Mouse (Mus musculus) kidney, postnatal 25 days (tissue): ENCODE measurements around the gene 2510009E07Rik.
A peak's percentile ranks its signal among the peaks of the same experiment; 100 is the strongest.

Source experiments
- DNase-seq, 2 experiments: peaks; one replicate each; pipeline ENCODE4 v3.0.0; 2021; ENCODE audit warnings: mixed read lengths in 2 of 2

Gene 2510009E07Rik

GRCm38 (mm10) chr16:21694463-21695241 is at the start of gene 2510009E07Rik:
TSS of gene 2510009E07Rik (minus strand) at chr16:21694665.
- DNase-seq: peak; percentile 89 to 94

DNA sequence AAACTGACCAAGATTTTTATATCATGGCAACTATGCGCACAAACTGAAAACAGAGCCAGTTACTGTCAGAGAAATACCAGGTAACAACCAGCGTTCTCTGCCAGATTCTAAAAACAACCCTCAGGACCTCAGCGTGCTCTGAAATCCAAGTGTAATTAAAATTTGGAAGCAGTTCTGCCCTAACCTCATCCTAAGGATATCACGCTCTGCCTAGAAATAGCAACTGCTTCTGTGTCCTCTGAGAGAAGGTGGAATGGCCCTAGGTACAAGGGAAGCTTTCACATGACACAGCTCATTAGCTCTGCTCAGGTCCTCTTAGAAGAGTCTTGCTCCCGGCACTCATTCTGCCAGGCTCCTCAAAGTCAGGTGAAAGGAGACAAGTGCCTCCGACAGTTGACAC is 48.9 kb upstream of the 2510009E07Rik start:
- no peak for DNase-seq

- no peak for DNase-seq
Observed at GRCm38 (mm10) chr16:21742898-21743297, 48.4 kb upstream of the 2510009E07Rik start.

GRCm38 (mm10) chr16:21742191-21742870 is 47.9 kb upstream of the 2510009E07Rik start:
- no peak for DNase-seq

- DNase-seq: no peak
Observed at GRCm38 (mm10) chr16:21741542-21741941, 47.1 kb upstream of the 2510009E07Rik start.

GRCm38 (mm10) chr16:21735638-21736037 is 41.2 kb upstream of the 2510009E07Rik start:
- no peak for DNase-seq

GRCm38 (mm10) chr16:21727897-21728364 is 33.5 kb upstream of the 2510009E07Rik start:
- peak; percentile 59 to 86 for DNase-seq

- no peak for DNase-seq
Observed at GRCm38 (mm10) chr16:21727421-21727820, 33.0 kb upstream of the 2510009E07Rik start.

DNA sequence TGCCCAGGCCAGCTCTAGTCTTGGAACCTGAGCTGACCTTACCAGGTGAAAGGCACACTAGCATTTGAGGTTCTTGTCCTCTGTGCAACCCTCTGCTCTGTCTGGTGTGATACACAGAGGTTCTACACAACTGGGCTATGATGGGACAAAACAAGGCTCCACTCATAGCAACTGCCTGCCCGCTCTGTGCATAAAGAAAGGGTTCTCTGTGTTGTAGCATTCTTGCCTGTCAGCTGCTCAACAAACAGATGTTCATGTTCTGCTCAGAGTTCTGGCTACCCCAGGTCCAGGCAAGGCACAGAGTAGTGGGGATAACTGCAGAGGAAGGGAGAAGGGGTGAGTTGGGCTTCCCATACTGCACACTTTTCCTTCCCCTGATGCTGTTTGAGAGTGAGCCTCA is 29.8 kb upstream of the 2510009E07Rik start:
- DNase-seq: no peak

GRCm38 (mm10) chr16:21719770-21720169 is 25.3 kb upstream of the 2510009E07Rik start:
- DNase-seq: no peak

GRCm38 (mm10) chr16:21714516-21714915 is 20.1 kb upstream of the 2510009E07Rik start:
- no peak for DNase-seq

DNA sequence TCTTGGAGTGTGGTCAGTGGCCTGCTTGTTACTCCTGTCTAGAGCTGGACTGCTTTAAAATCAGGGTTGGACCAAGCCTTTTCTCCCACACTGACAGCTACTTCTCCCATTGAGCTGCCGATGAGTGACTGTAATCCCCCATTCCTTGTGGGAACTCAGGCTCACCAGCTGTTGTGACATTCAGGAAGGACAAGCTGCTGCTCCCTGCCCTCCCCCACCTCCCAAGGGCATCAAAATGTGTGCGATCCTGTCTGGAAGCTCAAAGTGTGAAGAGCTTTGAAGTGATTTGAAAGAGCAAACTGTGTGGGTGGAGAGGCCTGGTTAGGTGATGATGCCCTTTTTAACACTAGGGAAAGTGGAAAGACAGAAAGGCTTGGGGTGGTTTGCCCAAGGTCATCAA is 15.9 kb upstream of the 2510009E07Rik start:
- DNase-seq: no peak

DNA sequence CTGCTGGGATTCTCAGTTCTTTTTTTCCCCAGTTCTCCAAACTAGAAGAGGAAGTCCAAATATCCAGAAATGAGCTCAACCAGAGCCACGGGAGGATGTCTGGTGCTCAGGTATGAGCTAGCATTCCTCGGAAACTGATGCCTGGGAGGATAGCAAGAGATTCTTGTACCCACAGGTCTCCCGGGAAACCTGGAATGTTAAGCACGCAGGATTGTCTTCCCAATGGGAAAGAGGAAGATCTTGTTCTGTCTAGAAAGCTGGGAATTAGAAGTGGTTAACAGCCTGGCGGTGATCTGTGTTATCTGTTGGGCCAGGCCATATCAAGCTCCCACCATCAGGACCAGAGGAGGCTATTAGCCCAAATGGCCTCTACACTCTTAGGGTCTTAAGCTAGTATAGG is 10.2 kb upstream of the 2510009E07Rik start:
- DNase-seq: no peak

DNA sequence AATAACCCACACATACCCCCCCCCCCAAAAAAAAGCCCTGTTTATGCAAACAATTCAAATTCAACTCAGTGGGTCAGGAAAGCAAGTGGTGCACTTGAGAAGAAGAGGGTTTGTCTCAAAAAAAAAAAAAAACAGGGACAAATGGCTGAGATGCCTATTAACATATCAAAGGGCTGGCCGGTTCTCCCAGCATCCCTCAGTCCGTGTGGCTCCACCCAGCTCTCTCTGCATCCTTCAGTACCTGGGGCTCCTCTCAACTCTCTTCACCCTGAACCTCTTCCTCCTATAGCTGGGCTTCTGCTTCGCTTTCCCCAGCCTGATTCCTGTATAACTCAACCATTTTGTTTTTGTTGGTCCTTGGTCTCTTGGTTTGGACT is 7.8 kb upstream of the 2510009E07Rik start:
- no peak for DNase-seq

DNA sequence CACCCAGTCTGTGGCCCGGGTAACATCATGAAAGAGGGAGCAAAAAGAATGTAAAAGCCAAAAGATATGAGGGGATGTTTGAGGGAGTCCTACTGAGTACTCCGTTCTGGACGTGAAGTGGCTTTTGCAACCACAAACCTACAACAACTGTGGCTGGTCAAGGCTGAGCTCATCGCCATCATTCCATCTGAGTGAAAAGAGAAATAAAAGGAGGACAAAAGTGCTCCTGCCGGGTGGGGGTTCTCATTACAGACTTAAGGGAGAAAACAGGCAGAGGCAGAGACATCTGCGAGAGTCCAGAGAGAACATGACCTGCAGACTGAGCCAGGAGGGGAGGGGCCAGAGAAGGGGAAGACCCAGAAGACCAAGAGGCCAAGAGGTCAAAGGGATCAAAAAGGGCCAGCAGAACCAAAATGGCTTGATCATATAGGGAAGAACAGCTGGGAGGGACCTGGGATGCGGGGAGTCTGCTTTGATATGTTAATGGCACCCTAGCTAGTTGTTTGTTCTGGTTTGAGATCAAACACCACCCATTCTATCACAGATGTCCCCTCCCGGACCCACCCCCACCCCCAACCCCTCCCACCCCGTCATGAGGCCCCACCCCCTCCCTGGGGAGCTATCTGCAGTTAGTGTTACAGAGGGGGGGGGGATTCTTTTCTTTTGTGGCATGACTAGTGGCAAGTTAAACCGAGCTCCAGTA is 7.3 kb upstream of the 2510009E07Rik start:
- no peak for DNase-seq

GRCm38 (mm10) chr16:21698136-21698535 is 3.7 kb upstream of the 2510009E07Rik start:
- no peak for DNase-seq

- DNase-seq: no peak
Observed at GRCm38 (mm10) chr16:21696946-21697345, 2.5 kb upstream of the 2510009E07Rik start.

DNA sequence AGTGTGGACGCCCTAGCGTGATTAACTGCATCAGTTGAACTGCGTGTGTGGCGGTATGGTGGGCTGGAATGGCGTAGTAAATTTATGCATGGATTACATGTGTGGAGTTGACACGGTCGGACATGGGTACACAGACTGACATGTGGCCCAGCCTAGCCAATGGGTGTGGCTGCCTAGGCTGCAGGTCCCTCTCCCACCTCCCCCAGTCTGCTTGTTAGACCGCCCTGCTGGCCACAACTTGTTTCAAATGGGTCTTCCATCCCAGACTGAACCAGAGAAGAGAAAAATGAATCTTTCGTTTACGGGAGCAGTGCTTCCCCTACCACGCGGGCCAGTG is 745 bp upstream of the 2510009E07Rik start:
- DNase-seq: peak; percentile 18 to 63

DNA sequence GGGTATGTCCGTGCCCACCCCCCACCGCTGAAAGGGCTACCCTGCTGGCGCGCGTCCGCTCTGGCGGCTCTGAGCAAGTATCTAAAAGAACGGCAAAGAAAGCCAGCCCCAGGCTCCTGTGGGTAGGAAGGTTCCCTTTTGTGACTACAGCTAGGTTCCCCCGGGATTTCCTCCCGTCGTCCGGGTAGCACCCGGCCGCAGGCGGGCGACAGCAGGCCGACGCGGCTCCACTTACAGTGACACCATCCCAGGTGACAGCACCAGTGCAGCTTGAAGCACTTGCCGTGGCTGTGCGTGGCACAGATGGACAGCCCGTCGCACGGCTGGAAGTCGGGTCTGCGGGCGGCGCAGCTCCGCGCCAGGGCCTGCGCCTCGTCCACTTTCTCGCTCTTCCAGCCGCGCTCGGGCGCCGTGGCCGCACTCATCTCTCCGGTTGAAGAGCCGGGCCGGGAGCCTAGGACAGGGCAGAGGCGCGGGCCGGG is 443 bp downstream of the 2510009E07Rik start:
- DNase-seq: peak; percentile 55 to 72

DNA sequence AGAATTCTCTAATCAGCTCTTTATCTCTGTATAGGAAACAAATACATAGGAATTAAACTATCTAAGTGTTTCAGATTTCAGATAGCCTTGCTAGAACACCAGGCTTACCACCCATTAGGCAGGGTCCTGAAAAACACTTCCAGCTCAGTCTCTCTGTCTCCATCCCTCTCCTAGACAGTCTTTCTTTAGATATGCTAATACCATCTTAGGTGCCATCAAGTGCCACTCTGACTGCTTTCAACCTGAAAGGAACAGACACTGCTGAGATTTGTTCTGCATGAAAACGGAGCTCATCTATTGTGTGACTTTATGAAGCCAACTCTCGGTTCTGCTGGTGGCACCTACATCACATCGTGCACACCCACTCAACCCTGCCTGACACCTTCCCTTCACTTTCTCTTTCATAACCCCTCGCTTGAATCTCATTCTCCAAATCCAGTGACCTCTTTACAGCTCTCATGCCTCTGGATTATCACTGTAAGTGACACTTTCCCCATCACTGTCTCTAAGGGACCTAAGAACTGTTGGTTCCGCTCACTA is 4.2 kb downstream of the 2510009E07Rik start:
- DNase-seq: no peak

DNA sequence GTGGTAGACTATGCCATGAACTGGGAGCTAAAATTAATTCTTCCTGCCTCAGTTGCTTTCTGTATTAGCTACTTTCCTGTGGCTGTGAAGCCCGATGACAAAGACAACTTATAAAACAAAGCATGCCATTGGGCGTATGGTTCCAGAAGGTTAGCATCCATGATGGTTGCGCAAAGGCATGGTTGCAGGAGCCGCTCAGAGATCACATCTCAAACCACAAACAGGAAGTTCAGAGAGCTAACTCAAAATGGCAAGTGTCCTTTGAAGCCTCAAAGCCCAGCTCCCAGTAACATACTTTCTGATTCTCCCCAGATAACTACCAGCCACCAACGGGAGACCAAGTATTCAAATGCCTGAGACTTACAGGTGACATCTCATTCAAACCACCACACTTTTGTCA is 5.3 kb downstream of the 2510009E07Rik start:
- DNase-seq: no peak

DNA sequence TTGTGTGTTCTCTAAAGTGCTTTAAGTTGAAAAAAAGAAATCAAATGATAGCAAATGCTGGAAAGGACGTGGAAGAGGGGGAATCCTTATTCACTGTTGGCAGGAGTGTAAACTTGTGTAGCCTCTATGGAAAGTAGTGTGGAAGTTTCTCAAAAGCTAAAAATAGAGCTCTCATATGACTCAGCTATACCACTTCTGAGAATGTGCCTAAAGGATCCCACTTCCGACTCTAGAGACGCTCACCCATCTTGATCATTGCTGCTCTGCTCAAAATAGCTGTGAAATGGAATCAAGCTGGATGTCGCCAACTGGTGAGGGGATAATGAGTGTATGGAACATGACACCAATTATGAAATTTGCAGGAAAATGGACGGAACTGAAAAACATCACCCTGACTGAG is 7.1 kb downstream of the 2510009E07Rik start:
- DNase-seq: no peak

- no peak for DNase-seq
Observed at GRCm38 (mm10) chr16:21676791-21677190, 17.7 kb downstream of the 2510009E07Rik start.
